Mouse (Mus musculus): ENCODE measurements around the gene Tmem178b. TPM values are rescaled to one million over a fixed set of nuclear protein-coding genes. Genes with fewer than 3 reads are reported as not detected.

Gene Tmem178b
- polyA plus RNA-seq, 1 experiment from 2014 or later: 1.8 TPM

DNA sequence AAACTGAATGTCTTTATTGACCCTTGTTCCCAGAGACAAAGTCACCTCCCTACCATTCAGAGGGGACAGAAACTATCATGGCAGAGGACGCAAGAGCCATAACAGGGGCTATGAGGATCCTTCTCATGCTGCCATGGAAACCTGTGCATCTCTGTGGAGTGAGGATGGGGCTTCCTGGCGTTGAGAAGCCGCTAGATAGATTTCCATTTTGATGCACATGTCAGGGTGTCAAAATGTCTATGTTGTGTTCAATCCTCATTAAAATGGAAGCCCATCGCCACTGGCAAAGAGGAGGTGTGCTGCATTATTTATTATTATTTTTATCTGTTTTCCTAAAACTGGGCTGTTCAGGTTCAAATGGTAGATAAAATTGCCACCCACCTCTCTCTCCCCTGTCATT lies 307.5 kb downstream of the Tmem178b start:
- no peaks in the 10 kb centered on the region for H3K27me3 ChIP-seq (ENCODE audit: low read depth, poor library complexity, severe bottlenecking)
- no peak for DNase-seq (ENCODE audit: low spot score)
- H3K4me3 ChIP-seq: no peak overlapping the region
- H3K36me3 ChIP-seq: no peaks in the 10 kb centered on the region
- no peaks in the 10 kb centered on the region for H3K4me1 ChIP-seq
- no peaks in the 10 kb centered on the region for H3K9me3 ChIP-seq (replicated peaks)
- 90% methylated on average over 4 of the region's 4 CpGs for WGBS
- no peak overlapping the region for H3K27ac ChIP-seq (replicated peaks)

GRCm38 (mm10) chr6:40200661-40201060 lies 327.6 kb downstream of the Tmem178b start:
- peaks cover 2% of the 10 kb centered on the region; the same call in 1 of the 2 replicates for H3K4me1 ChIP-seq
- H3K27me3 ChIP-seq (ENCODE audit: low read depth, poor library complexity, severe bottlenecking): no peaks in the 10 kb centered on the region
- no peak overlapping the region for H3K4me3 ChIP-seq
- no peaks in the 10 kb centered on the region for H3K9me3 ChIP-seq (replicated peaks)
- H3K36me3 ChIP-seq: no peaks in the 10 kb centered on the region
- H3K27ac ChIP-seq (replicated peaks): no peak overlapping the region
- DNase-seq (ENCODE audit: low spot score): no peak
- WGBS: 74% methylated on average over 3 of the region's 3 CpGs

- no peaks in the 10 kb centered on the region for H3K27me3 ChIP-seq (ENCODE audit: low read depth, poor library complexity, severe bottlenecking)
- 61% methylated on average over 2 of the region's 2 CpGs for WGBS
- no peaks in the 10 kb centered on the region for H3K36me3 ChIP-seq
Observed at GRCm38 (mm10) chr6:40202602-40203001, 329.5 kb downstream of the Tmem178b start.

GRCm38 (mm10) chr6:40205380-40205779 lies 332.3 kb downstream of the Tmem178b start:
- DNase-seq (ENCODE audit: low spot score): no peak
- H3K27me3 ChIP-seq (ENCODE audit: low read depth, poor library complexity, severe bottlenecking): no peaks in the 10 kb centered on the region
- H3K27ac ChIP-seq (replicated peaks): no peak overlapping the region
- H3K9me3 ChIP-seq (replicated peaks): no peaks in the 10 kb centered on the region
- no peaks in the 10 kb centered on the region for H3K36me3 ChIP-seq
- H3K4me1 ChIP-seq: peaks cover 8% of the 10 kb centered on the region
- no peak overlapping the region for H3K4me3 ChIP-seq
- whole genome bisulfite sequencing: 76% methylated on average over 2 of the region's 2 CpGs

More at GRCm38 (mm10) chr6:40202602-40203001, 329.5 kb downstream of the Tmem178b start:
- DNase-seq (ENCODE audit: low spot score): no peak
- Histone ChIP-seq H3K4me3 (no peak overlapping the region), H3K4me1 (peaks cover 2% of the 10 kb centered on the region; the same call in 1 of the 2 replicates), H3K9me3 (replicated peaks) (no peaks in the 10 kb centered on the region), H3K27ac (replicated peaks) (no peak overlapping the region)

DNA sequence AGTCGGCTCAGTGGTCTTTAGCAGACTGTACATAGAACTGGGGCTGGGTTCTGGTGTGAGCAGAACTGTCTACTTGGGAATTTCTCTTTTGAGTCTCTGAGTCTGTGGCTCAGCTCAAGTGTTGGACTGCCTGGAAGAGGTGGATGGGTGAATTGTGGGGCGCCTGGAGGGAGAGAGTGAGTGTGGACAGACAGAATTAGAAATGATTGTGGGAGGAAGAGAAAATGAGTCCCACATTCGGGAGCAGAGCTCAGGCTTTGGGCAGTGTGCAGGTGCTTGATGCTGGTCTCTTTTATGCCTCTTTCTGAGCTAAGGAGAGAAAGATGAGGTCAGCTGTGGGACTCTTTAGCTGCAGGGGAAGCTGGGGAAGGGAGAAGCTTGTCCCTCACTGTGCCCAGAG lies 334.9 kb downstream of the Tmem178b start:
- 88% methylated on average over 3 of the region's 3 CpGs for WGBS

GRCm38 (mm10) chr6:40209172-40209571 lies 336.1 kb downstream of the Tmem178b start:
- no peaks in the 10 kb centered on the region for H3K9me3 ChIP-seq (replicated peaks)
- peaks cover 5% of the 10 kb centered on the region for H3K4me1 ChIP-seq
- no peak overlapping the region for H3K27ac ChIP-seq (replicated peaks)
- H3K36me3 ChIP-seq: no peaks in the 10 kb centered on the region
- 53% methylated on average over 2 of the region's 2 CpGs for WGBS
- H3K27me3 ChIP-seq (ENCODE audit: low read depth, poor library complexity, severe bottlenecking): no peaks in the 10 kb centered on the region
- no peak for DNase-seq (ENCODE audit: low spot score)
- no peak overlapping the region for H3K4me3 ChIP-seq

More for the DNA sequence above, 334.9 kb downstream of the Tmem178b start:
- DNase-seq (ENCODE audit: low spot score): no peak
- Histone ChIP-seq H3K27me3 (ENCODE audit: low read depth, poor library complexity, severe bottlenecking) (no peaks in the 10 kb centered on the region), H3K36me3 (no peaks in the 10 kb centered on the region), H3K4me1 (peaks cover 8% of the 10 kb centered on the region), H3K27ac (replicated peaks) (no peak overlapping the region), H3K4me3 (no peak overlapping the region), H3K9me3 (replicated peaks) (no peaks in the 10 kb centered on the region)

- H3K4me3 ChIP-seq: no peak overlapping the region
- no peaks in the 10 kb centered on the region for H3K9me3 ChIP-seq (replicated peaks)
- DNase-seq (ENCODE audit: low spot score): no peak
- no peaks in the 10 kb centered on the region for H3K36me3 ChIP-seq
- no peaks in the 10 kb centered on the region for H3K4me1 ChIP-seq
- H3K27me3 ChIP-seq (ENCODE audit: low read depth, poor library complexity, severe bottlenecking): no peaks in the 10 kb centered on the region
- H3K27ac ChIP-seq (replicated peaks): no peak overlapping the region
- 95% methylated on average over 12 of the region's 12 CpGs for WGBS
Observed at GRCm38 (mm10) chr6:40217154-40217553, 344.1 kb downstream of the Tmem178b start.

GRCm38 (mm10) chr6:40217651-40218050 lies 344.6 kb downstream of the Tmem178b start:
- Histone ChIP-seq H3K27ac (replicated peaks) (no peak overlapping the region), H3K9me3 (replicated peaks) (no peaks in the 10 kb centered on the region), H3K4me3 (no peak overlapping the region), H3K27me3 (ENCODE audit: low read depth, poor library complexity, severe bottlenecking) (no peaks in the 10 kb centered on the region), H3K4me1 (no peaks in the 10 kb centered on the region), H3K36me3 (no peaks in the 10 kb centered on the region)
- DNase-seq (ENCODE audit: low spot score): no peak
- 92% methylated on average over 3 of the region's 3 CpGs for WGBS

GRCm38 (mm10) chr6:40220634-40221120 lies 347.6 kb downstream of the Tmem178b start:
- no peak overlapping the region for H3K27ac ChIP-seq (replicated peaks)
- H3K4me3 ChIP-seq: no peak overlapping the region
- no peaks in the 10 kb centered on the region for H3K27me3 ChIP-seq (ENCODE audit: low read depth, poor library complexity, severe bottlenecking)
- H3K36me3 ChIP-seq: no peaks in the 10 kb centered on the region
- no peak for DNase-seq (ENCODE audit: low spot score)
- no peaks in the 10 kb centered on the region for H3K4me1 ChIP-seq
- no peaks in the 10 kb centered on the region for H3K9me3 ChIP-seq (replicated peaks)

DNA sequence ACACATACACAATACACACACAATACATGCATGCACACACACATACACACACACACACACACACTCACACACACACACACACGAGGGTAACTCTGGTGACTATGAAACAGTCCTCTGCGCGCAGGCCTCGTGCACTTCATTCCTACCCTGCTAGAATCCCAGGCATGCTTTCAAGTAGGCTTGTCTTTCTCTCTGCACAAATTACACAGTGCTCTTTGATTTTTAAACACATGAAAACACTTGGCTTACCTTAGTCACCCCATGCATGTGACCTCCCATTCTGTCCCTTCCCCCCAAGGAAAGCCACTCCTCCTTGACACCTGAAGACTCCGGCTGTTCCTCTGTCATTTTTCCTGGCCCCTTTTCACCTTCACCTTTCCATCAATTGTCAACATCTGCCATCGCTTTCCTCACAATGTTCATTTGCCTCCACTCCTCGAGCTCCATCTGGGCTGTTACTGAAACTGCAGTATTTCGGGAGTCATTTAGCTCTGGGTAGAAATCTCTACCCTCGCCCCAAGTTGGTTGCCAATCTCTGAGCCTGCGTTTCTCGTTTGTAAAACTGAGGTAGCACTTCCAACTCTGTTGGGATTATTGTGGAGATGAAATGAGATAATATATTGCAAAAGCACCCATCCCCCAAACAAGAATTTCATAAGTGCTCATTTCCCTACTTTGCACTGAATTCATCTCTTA lies 352.7 kb downstream of the Tmem178b start:
- H3K4me1 ChIP-seq: no peaks in the 10 kb centered on the region
- no peaks in the 10 kb centered on the region for H3K27me3 ChIP-seq (ENCODE audit: low read depth, poor library complexity, severe bottlenecking)
- H3K4me3 ChIP-seq: no peak overlapping the region
- H3K9me3 ChIP-seq (replicated peaks): no peaks in the 10 kb centered on the region
- DNase-seq (ENCODE audit: low spot score): no peak
- no peaks in the 10 kb centered on the region for H3K36me3 ChIP-seq
- H3K27ac ChIP-seq (replicated peaks): no peak overlapping the region
- 88% methylated on average over 11 of the region's 11 CpGs for WGBS

DNA sequence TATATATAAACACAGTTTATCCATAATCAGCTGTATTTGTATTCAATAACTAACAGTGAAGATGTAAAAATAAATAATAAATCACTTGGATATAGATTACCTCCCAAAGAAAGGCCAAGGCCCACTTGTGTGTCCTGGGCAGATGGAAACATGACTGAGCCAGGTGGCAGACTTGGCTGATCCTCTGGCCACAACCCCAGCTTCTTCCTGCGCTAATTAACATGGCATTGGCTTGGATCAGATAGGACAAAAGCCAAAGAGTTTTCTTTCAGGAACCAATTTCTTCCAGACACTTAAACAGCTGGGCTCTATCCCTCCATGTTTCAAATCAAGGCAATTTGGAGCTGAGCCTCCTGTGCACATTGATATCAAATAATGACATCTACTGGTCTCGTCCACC lies 355.9 kb downstream of the Tmem178b start:
- no peaks in the 10 kb centered on the region for H3K27me3 ChIP-seq (ENCODE audit: low read depth, poor library complexity, severe bottlenecking)
- WGBS: 87% methylated on average over 2 of the region's 2 CpGs
- H3K27ac ChIP-seq (replicated peaks): no peak overlapping the region
- peaks cover 7% of the 10 kb centered on the region for H3K4me1 ChIP-seq
- no peaks in the 10 kb centered on the region for H3K36me3 ChIP-seq
- no peak overlapping the region for H3K4me3 ChIP-seq
- no peaks in the 10 kb centered on the region for H3K9me3 ChIP-seq (replicated peaks)
- DNase-seq (ENCODE audit: low spot score): no peak

DNA sequence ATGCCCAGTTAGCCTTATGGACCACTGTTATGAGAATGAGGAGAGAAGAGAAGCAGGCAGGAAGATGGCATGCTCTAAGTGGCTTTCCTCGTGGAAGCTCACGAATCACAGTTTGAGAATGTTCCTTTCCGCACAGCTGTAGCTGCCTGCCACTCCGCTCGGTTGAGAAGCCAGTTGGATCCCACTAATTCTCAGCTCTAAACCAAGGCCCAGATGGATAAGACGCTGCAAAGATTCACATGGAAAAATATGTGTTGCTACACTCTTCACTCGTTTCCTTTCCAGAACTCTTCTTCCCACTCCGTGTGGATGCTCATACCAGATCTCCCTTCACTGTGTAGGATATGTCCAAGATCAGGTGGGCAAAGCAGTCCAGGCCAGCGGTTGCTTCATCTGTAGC lies 356.9 kb downstream of the Tmem178b start:
- WGBS: 93% methylated on average over 9 of the region's 9 CpGs
- H3K4me1 ChIP-seq: peaks cover 15% of the 10 kb centered on the region
- H3K36me3 ChIP-seq: no peaks in the 10 kb centered on the region
- no peak overlapping the region for H3K27ac ChIP-seq (replicated peaks)
- no peaks in the 10 kb centered on the region for H3K27me3 ChIP-seq (ENCODE audit: low read depth, poor library complexity, severe bottlenecking)
- H3K4me3 ChIP-seq: no peak overlapping the region
- H3K9me3 ChIP-seq (replicated peaks): no peaks in the 10 kb centered on the region
- DNase-seq (ENCODE audit: low spot score): no peak

DNA sequence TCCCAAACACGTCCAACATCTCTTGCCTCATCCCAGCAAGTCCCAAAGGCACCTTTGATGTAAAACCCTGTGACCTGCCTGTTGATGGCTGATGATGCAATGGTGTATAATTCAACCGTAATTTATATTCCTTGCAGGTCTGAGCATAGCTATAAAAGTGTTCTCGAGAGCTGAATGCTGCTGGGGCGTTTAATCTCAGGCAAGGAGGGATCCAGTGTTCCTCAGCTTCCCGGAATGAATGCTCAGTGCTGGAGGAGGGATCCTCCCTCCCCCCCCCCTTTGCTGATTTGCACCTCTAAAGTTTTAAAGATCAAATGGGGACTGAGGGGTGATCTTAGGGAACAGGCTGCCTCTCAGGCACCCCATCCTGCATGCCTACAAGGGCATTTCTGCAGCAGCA lies 361.0 kb downstream of the Tmem178b start:
- Histone ChIP-seq H3K36me3 (no peaks in the 10 kb centered on the region), H3K9me3 (replicated peaks) (no peaks in the 10 kb centered on the region), H3K27ac (replicated peaks) (no peak overlapping the region), H3K27me3 (ENCODE audit: low read depth, poor library complexity, severe bottlenecking) (no peaks in the 10 kb centered on the region), H3K4me1 (peaks cover 18% of the 10 kb centered on the region), H3K4me3 (no peak overlapping the region)
- WGBS: 57% methylated on average over 5 of the region's 5 CpGs
- DNase-seq (ENCODE audit: low spot score): no peak
